Mouse (Mus musculus) megakaryocyte, embryonic 14.5 days (primary cell): ENCODE results near the gene Arl9.

Experiments used
- FLI1 ChIP-seq: IDR thresholded peaks from 2 replicates; pipeline ENCODE4 v1.6.1; 2012; ENCODE audit warnings: low read length, inconsistent platforms, mixed read lengths
- GATA1 ChIP-seq: IDR thresholded peaks from 3 replicates; pipeline ENCODE4 v1.6.1; 2012; ENCODE audit warnings: mixed read lengths, low read length, inconsistent platforms, borderline replicate concordance

DNA sequence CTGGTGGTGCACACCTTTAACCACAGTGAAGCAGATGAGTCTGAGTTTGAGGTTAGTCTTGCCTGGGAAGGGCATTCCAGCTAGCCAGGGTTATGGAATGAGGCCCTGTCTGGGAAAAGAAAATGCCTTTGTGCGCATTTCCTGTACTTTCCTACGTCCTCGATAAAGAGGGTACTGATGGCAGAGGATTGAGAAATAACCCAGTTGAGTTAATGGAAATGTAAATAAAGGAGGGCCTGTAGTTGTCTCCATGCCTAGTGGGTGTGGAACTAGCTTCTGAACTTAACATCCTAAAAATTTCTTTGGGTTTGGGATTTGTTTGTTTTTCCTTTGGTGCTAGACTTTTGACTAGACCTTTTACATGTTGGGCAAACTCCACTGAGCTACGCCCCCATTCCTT, 48.4 kb upstream of the Arl9 start:
- no peak for TF ChIP-seq GATA1
- TF ChIP-seq FLI1: no peak
